In genomic region chr11:98313790-98314323, GRCm38 (mm10) we compare ENCODE assay signal across 9 mouse cellular contexts. TPM values are rescaled to one million over a fixed set of nuclear protein-coding genes. Genes with fewer than 3 reads are reported as not detected.
A peak's percentile ranks its signal among the peaks of the same experiment; 100 is the strongest.
DNase-seq lines count a peak whose midpoint lies in the region; ATAC-seq and TF ChIP-seq lines count a peak whose summit lies in the region.
"Had no signal": no experiment of that assay in that cellular context is flagged by ENCODE, and none has a peak within 500 bp of the region (broad histone marks: within the 10 kb centered on the region; RNA-seq: fewer than 3 reads in every experiment).

No protein-coding gene starts in this region.

- H3K4me1 ChIP-seq in midbrain, embryonic 15.5 days: peaks cover 10% of the 10 kb centered on the region; the same call in 1 of the 2 replicates

- no peaks in the 10 kb centered on the region for H3K9me3 ChIP-seq in midbrain, embryonic 15.5 days

- no peak overlapping the region for H3K27ac ChIP-seq in gastrocnemius, adult 2 months
- no peak overlapping the region for H3K27ac ChIP-seq in midbrain, embryonic 15.5 days

- H3K36me3 ChIP-seq in midbrain, embryonic 15.5 days (replicated peaks): no peaks in the 10 kb centered on the region

- intact Hi-C loops in gastrocnemius, adult 2 months (cut with DNase I): no loop called here
- intact Hi-C loops in heart, postnatal 10 days (cut with DNase I): no loop called here

- peak; percentile 67 for DNase-seq in gastrocnemius, adult 2 months
- no peak for DNase-seq in gastrocnemius, postnatal 25 days
- peak; percentile 88 for DNase-seq in NIH3T3 (ENCODE audit: low read depth)
- peak; percentile 86 for DNase-seq in embryo, embryonic 10.5 days (ENCODE audit: low spot score)
- peak; percentile 70 to 86 for DNase-seq in heart, postnatal 10 days
- peak; percentile 71 to 76 for DNase-seq in layer of hippocampus, postnatal 10 days (ENCODE audit: low spot score in 2 of 2)
- peak; percentile 77 for DNase-seq in thymus, postnatal 4 days

- TF ChIP-seq CTCF in gastrocnemius, adult 2 months (IDR thresholded peaks at IDR 0.05): no peak

- no peak overlapping the region for H3K9ac ChIP-seq in midbrain, embryonic 15.5 days

- H3K4me3 ChIP-seq in gastrocnemius, adult 2 months: no peak overlapping the region
- H3K4me3 ChIP-seq in midbrain, embryonic 15.5 days: no peak overlapping the region

- no peak for ATAC-seq in midbrain, embryonic 15.5 days (replicated peaks)

- H3K27me3 ChIP-seq in midbrain, embryonic 15.5 days (replicated peaks): peaks cover 77% of the 10 kb centered on the region

- WGBS in midbrain, embryonic 15.5 days: under 1% methylated on average over 26 of the region's 26 CpGs

- H3K4me2 ChIP-seq in midbrain, embryonic 15.5 days: peak overlapping the region; percentile 3; the same call in 1 of the 2 replicates

RNA-seq across cellular contexts. Expression of gene Neurod2, which starts 15.6 kb away (rescaled TPM):
- total RNA-seq in gastrocnemius, adult 2 months (2021): not detected
- total RNA-seq in gastrocnemius, postnatal 25 days (2021): not detected
- not detected for total RNA-seq in heart, postnatal 10 days (2021)
- total RNA-seq in layer of hippocampus, postnatal 10 days (2021): 100 to 1,000 TPM; 114 to 118 TPM
- polyA plus RNA-seq in midbrain, embryonic 15.5 days (2015; fragmentation: Nextera tagmentation; extraction: Ambion mirVana): 6.5 and 9.0 TPM in 2 replicates
- polyA plus RNA-seq: testis, adult 2 months had no signal

RNA-seq across cellular contexts. Expression of gene Ppp1r1b, which starts 34.3 kb away (rescaled TPM):
- not detected for total RNA-seq in gastrocnemius, adult 2 months (2021)
- under 1 TPM in 1 of 2 experiments, not detected in 1; 0.35 TPM for total RNA-seq in gastrocnemius, postnatal 25 days (2021)
- total RNA-seq in heart, postnatal 10 days (2021): 1 to 10 TPM; 2.7 to 4.0 TPM
- 10 to 100 TPM; 17.5 to 24.1 TPM for total RNA-seq in layer of hippocampus, postnatal 10 days (2021)
- polyA plus RNA-seq in midbrain, embryonic 15.5 days (2015; fragmentation: Nextera tagmentation; extraction: Ambion mirVana): 2.0 and 4.0 TPM in 2 replicates

RNA-seq across cellular contexts. Expression of gene Stard3, which starts 44.3 kb away (rescaled TPM):
- 10 to 100 TPM; 11.8 to 12.1 TPM for total RNA-seq in gastrocnemius, adult 2 months (2021)
- 10 to 100 TPM in 1 of 2 experiments, 1 to 10 TPM in 1; 9.6 to 11.8 TPM for total RNA-seq in gastrocnemius, postnatal 25 days (2021)
- 10 to 100 TPM; 23.9 to 24.5 TPM for total RNA-seq in heart, postnatal 10 days (2021)
- total RNA-seq in layer of hippocampus, postnatal 10 days (2021): 10 to 100 TPM; 19.2 to 19.5 TPM
- polyA plus RNA-seq in midbrain, embryonic 15.5 days (2015; fragmentation: Nextera tagmentation; extraction: Ambion mirVana): 38.2 and 44.6 TPM in 2 replicates

Comparison
In these comparisons a context has a peak if more than half of its experiments do, and no peak if none do; other contexts are left out.
1. RNA of gene Neurod2, which starts 15.6 kb away (total RNA-seq): 114 to 118 TPM in layer of hippocampus, postnatal 10 days; not detected in gastrocnemius, postnatal 25 days, not detected in gastrocnemius, adult 2 months and not detected in heart, postnatal 10 days; every median in the first group is over 100 times any median in the second.